ENCODE assay signal across 6 mouse cellular contexts in genomic region chr17:27986106-27986505, GRCm38 (mm10).
"Had no signal": no experiment of that assay in that cellular context is flagged by ENCODE, and none has a peak within 500 bp of the region (broad histone marks: within the 10 kb centered on the region; RNA-seq: fewer than 3 reads in every experiment).

No protein-coding gene starts in this region.

- DNase-seq: kidney, postnatal 10 days; kidney, postnatal 4 days; left cerebral cortex, postnatal 4 days; lung, adult 18-20 months; right cerebral cortex, postnatal 14 days; thymus, postnatal 4 days had no signal
